Mouse (Mus musculus) stomach, embryonic 16.5 days (tissue): ENCODE results near the gene Lypd4. TPM values are rescaled to one million over a fixed set of nuclear protein-coding genes. Genes with fewer than 3 reads are reported as not detected.
"Not testable (repeated sequence)": the region's sequence is repeated elsewhere in the genome, so short reads cannot be mapped to it uniquely, and the experiment has no call there.

Source experiments
- ATAC-seq: fragments of 200-750 bp; cut with Nextera tagmentation; 2 replicates; pipeline ENCODE4 v1.8.0; 2017; ENCODE audit warnings: moderate number of reproducible peaks, moderate TSS enrichment; ENCODE audit not compliant: insufficient read depth, low FRiP score
- H3K27ac ChIP-seq: fragments of 300-500 bp; sonication (generic); 2 replicates; pipeline ENCODE4 v1.5.1; 2014; ENCODE audit warnings: low read length
- H3K27me3 ChIP-seq: fragments of 300-500 bp; sonication (generic); 2 replicates; pipeline ENCODE4 v1.6.1; 2014; ENCODE audit warnings: low read length, control low read depth, mixed read lengths; ENCODE audit not compliant: control insufficient read depth, insufficient read depth
- H3K36me3 ChIP-seq: fragments of 300-500 bp; sonication (generic); 2 replicates; pipeline ENCODE4 v1.6.1; 2014; ENCODE audit warnings: low read length; ENCODE audit not compliant: control insufficient read depth, insufficient read depth
- H3K4me1 ChIP-seq: fragments of 300-500 bp; sonication (generic); 2 replicates; pipeline ENCODE4 v1.6.1; 2014; ENCODE audit warnings: low read length, control low read depth, mixed read lengths; ENCODE audit not compliant: control insufficient read depth, insufficient read depth
- H3K4me2 ChIP-seq: fragments of 300-500 bp; sonication (generic); 2 replicates; pipeline ENCODE4 v1.6.1; 2014; ENCODE audit warnings: low read depth, low read length, mixed read lengths
- H3K4me3 ChIP-seq: fragments of 300-500 bp; sonication (generic); replicated peaks from 2 replicates; pipeline ENCODE4 v1.5.1; 2014; ENCODE audit warnings: mild to moderate bottlenecking, low read length
- H3K9ac ChIP-seq: fragments of 300-500 bp; sonication (generic); 2 replicates; pipeline ENCODE4 v1.6.1; 2014; ENCODE audit warnings: low read length
- H3K9me3 ChIP-seq: fragments of 300-500 bp; sonication (generic); replicated peaks from 2 replicates; pipeline ENCODE4 v1.6.1; 2016; ENCODE audit warnings: low read length, control low read depth; ENCODE audit not compliant: control insufficient read depth
- WGBS: fragments of 180-500 bp; shearing (Covaris S2); extraction: QIAGEN DNeasy Blood & Tissue Kit; methylation state at CpG from one replicate; pipeline ENCODE4 v1.1.7; 2014; 5-methylcytosine and 5-hydroxymethylcytosine counted together
- polyA plus RNA-seq: library from polyadenylated mRNA; unstranded; fragments of >200 nt; fragmentation: Nextera tagmentation; extraction: Ambion mirVana; gene quantifications from 2 replicates; pipeline ENCODE4 v1.2.1, GENCODE M21; 2015

Lypd4 gene
- polyA plus RNA-seq, 1 experiment from 2014 or later = not detected

DNA sequence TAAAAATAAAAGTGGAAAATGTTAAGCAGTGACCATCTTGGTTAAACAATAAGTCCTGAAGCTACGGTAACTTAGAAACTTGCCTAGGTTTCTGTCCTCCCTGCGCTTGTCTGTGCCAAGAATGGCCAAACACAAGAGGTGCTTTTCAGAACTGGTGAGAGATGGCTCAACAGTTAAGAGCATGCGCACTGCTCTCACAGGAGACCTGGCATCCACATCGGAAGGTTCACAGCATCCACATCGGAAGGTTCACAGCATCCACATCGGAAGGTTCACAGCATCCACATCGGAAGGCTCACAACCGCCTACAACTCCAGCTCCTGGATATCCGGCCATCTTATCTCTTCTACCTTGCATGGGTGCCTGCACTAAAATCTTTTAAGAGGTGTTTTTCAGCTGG, 24.6 kb downstream of the Lypd4 start:
- H3K9ac ChIP-seq = no peak overlapping the region
- whole genome bisulfite sequencing = 85% methylated on average over 9 of the region's 9 CpGs

DNA sequence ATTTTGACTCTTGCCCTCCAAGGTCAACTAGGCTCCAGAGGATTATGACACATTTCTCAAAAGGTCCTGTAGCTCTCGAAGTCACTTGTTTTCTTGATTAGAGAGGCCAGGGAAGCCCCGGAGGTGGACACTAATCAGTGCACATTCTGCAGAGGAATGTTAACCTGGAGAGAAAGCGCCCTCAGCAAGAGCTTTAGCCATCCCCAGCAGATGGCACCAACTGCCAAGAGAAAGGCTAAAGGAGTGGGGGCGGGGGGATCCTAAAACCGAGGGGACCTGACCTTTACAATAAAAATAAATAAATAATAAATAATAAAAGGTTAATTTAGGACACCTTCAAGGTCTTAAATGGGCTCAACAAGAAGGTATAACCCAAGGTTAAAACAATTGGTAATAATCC, 25.6 kb downstream of the Lypd4 start:
- H3K27ac ChIP-seq = no peak overlapping the region
- H3K4me3 ChIP-seq = no peak overlapping the region
- 35% methylated on average over 5 of the region's 5 CpGs for WGBS
- no peaks in the 10 kb centered on the region for H3K4me1 ChIP-seq
- no peak overlapping the region for H3K4me2 ChIP-seq
- H3K36me3 ChIP-seq = no peaks in the 10 kb centered on the region
- H3K27me3 ChIP-seq = no peaks in the 10 kb centered on the region
- H3K9me3 ChIP-seq = no peaks in the 10 kb centered on the region
- no peak overlapping the region for H3K9ac ChIP-seq
- ATAC-seq = no peak

More for the DNA sequence above, 24.6 kb downstream of the Lypd4 start:
- no peak overlapping the region for H3K4me3 ChIP-seq
- no peaks in the 10 kb centered on the region for H3K4me1 ChIP-seq
- no peak overlapping the region for H3K4me2 ChIP-seq
- no peaks in the 10 kb centered on the region for H3K36me3 ChIP-seq
- no peak overlapping the region for H3K27ac ChIP-seq
- no peaks in the 10 kb centered on the region for H3K9me3 ChIP-seq
- ATAC-seq = no peak
- no peaks in the 10 kb centered on the region for H3K27me3 ChIP-seq

DNA sequence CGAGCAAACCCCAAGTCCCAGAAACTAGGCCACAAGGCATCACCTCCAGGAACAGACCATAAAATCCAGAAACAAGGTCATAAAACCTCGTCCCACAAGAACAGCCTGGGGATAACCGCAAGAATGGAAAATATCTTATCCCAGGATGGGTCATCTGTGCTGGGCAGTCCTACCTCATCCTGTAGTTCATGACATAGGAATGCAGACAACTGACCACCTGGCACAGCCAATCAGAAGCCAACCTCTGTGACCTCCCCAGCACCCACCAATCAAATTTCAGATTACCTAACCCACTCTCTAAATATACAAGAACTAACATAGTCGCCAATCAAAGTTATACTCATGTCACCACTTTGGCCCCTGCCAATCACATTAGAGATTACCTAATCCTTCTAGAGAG, 28.7 kb downstream of the Lypd4 start:
- no peak for ATAC-seq
- Histone ChIP-seq H3K4me2 (no peak overlapping the region), H3K4me3 (no peak overlapping the region), H3K9ac (no peak overlapping the region), H3K27me3 (no peaks in the 10 kb centered on the region), H3K4me1 (no peaks in the 10 kb centered on the region), H3K36me3 (no peaks in the 10 kb centered on the region), H3K9me3 (no peaks in the 10 kb centered on the region), H3K27ac (no peak overlapping the region)
- 80% methylated on average over 4 of the region's 4 CpGs for WGBS

DNA sequence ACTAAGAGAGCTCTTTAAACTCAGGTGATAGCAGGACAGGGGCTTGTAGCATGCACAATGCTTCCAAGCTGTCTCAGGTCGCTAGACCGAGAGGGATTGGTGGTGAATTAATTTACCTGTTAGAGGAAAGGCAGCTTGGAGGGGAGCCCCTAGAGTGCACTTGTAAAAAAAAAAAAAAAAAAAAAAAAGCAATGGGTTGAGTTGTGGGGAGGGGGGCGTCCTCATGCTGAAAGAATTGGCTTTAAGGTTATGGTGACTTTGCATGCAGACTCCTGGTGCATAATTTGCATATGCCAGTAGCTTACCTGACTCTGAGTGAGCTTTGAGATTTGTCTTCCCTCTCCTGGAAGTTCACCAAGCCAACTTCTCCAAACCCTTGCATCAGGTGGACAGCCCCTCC, 29.4 kb downstream of the Lypd4 start:
- Histone ChIP-seq H3K4me3 (no peak overlapping the region), H3K36me3 (no peaks in the 10 kb centered on the region), H3K27ac (no peak overlapping the region), H3K27me3 (no peaks in the 10 kb centered on the region), H3K9me3 (no peaks in the 10 kb centered on the region), H3K9ac (no peak overlapping the region), H3K4me2 (no peak overlapping the region), H3K4me1 (no peaks in the 10 kb centered on the region)
- 59% methylated on average over 3 of the region's 3 CpGs for WGBS
- ATAC-seq = no peak

DNA sequence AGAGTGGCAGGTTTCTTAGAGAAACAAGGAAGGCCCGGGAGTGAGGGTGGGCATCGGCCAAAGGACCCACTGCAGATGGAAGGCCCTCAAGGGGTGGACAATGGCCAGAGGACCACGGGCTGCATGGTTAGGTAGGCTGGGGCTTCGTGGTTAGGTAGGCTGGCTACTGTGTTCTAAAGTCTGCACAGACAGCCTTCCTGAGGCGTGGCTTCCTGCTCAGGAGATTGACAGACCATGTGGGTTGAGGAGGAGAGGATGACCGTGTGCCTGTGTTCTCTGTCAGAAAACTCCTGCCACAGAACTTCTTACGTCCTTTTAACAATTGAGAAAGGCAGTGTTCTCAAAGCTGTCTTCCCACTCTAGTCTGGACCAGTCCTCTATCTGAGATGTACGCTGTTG, 30.3 kb downstream of the Lypd4 start:
- WGBS = 81% methylated on average over 8 of the region's 8 CpGs
- H3K9ac ChIP-seq = no peak overlapping the region
- no peaks in the 10 kb centered on the region for H3K4me1 ChIP-seq
- no peak overlapping the region for H3K27ac ChIP-seq
- H3K4me3 ChIP-seq = no peak overlapping the region
- no peak for ATAC-seq
- no peaks in the 10 kb centered on the region for H3K27me3 ChIP-seq
- no peaks in the 10 kb centered on the region for H3K9me3 ChIP-seq
- no peaks in the 10 kb centered on the region for H3K36me3 ChIP-seq
- no peak overlapping the region for H3K4me2 ChIP-seq

DNA sequence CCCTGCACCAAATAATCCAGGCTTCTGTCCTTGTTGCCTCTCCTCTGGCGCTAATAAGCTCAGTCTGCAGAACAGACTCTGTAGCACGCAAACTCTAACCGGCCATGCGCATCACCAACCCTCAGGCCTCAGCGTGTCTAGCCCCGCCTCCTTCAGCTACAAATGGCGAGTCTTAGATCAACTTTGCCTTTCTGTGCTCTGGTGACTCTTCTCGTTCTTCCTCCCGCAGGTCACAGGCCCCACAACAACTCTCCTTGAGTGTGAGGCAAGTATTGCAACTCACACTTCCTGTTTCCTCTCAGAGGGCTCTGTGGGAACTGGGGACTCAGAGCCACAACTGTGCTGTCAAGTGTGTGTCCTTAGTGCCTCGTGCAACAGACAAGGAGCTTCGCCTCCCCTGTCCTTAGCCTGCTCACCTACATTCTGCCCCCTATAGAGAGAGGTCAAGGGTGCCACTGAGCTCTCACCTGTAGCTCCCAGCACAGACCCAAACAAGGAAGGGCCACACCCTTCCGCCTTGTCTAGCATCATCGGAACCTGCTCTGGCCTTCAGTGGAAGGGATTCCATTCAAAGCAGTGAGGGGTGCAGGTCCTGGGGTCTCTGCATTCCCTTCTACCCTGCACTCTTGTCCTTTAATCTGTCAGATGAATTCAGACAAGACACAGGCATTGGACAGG, 30.9 kb downstream of the Lypd4 start:
- not testable (repeated sequence) for H3K27ac ChIP-seq, H3K36me3 ChIP-seq, H3K4me3 ChIP-seq, H3K9me3 ChIP-seq, H3K4me1 ChIP-seq, H3K4me2 ChIP-seq, H3K9ac ChIP-seq, H3K27me3 ChIP-seq
- ATAC-seq = 0 out of 2 replicates have a peak, but pooled peaks have one; percentile 21
- 58% methylated on average over 12 of the region's 13 CpGs for WGBS

DNA sequence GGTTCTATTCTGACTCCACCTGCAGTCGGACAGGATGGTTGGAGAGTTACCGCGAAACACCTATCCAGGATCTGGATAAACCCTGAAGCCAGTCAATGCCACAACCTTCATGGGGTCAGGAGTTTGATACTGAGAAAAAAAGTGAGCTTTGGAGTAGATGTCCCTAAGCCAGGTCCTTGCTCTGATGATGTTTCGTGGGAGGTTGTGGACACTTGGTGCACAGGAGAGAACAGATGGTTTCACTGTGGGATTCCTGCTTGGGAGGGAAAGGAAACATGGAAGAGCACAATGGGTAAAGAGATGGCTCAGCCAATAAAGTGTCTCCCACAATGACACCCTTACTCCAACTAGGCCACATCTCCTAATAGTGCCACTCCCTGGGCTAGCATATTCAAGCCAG, 42.6 kb downstream of the Lypd4 start:
- Histone ChIP-seq H3K4me3 (no peak overlapping the region), H3K27ac (no peak overlapping the region), H3K36me3 (no peaks in the 10 kb centered on the region), H3K9ac (no peak overlapping the region), H3K4me1 (no peaks in the 10 kb centered on the region), H3K4me2 (no peak overlapping the region), H3K9me3 (no peaks in the 10 kb centered on the region), H3K27me3 (no peaks in the 10 kb centered on the region)
- ATAC-seq = no peak
- WGBS = 86% methylated on average over 4 of the region's 4 CpGs

DNA sequence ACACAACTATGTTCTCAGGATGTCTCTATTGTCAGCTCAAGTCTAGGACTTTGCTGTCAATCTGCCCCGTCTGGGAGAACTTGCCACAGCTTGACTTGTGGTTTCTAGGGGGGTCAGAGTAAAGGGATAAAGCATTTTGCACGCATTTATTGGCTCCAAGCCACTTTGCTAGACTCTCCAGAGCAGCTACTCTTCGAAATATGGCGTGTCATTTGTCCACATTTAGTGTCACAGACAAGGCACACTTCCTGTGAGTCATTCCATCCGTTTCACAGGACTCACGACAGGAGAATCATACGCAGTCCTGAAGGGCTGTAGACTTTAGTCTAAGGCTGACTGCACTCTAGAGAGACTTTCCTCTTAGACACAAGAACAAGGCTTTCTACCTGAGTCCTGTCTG, 45.3 kb downstream of the Lypd4 start:
- H3K4me1 ChIP-seq = no peaks in the 10 kb centered on the region
- H3K9ac ChIP-seq = no peak overlapping the region
- no peaks in the 10 kb centered on the region for H3K36me3 ChIP-seq
- H3K9me3 ChIP-seq = no peaks in the 10 kb centered on the region
- no peak overlapping the region for H3K4me2 ChIP-seq
- H3K27me3 ChIP-seq = no peaks in the 10 kb centered on the region
- no peak overlapping the region for H3K27ac ChIP-seq
- no peak for ATAC-seq
- WGBS = 57% methylated on average over 7 of the region's 7 CpGs
- H3K4me3 ChIP-seq = no peak overlapping the region

DNA sequence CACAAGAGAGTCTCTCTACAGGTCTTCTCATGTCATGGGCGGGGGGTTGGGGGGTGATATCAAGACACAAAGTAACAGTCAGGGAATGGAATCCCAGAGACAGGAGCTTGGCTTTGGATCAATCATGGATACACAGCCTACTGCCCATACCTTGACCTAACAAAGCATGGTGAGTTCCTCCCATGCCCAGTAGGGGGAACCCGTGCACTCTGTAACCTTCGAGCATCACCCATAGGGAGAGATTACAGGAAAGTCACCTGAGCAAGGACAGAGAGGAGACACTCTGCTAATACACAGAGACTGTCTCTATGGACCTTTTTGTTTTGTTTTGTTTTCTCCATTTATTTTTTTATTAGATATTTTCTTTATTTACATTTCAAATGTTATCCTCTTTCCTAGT, 52.2 kb downstream of the Lypd4 start:
- H3K4me1 ChIP-seq = no peaks in the 10 kb centered on the region
- no peak overlapping the region for H3K4me2 ChIP-seq
- H3K27ac ChIP-seq = no peak overlapping the region
- H3K27me3 ChIP-seq = no peaks in the 10 kb centered on the region
- no peaks in the 10 kb centered on the region for H3K9me3 ChIP-seq
- H3K9ac ChIP-seq = no peak overlapping the region
- H3K36me3 ChIP-seq = no peaks in the 10 kb centered on the region
- H3K4me3 ChIP-seq = no peak overlapping the region
- 0% methylated on average over 3 of the region's 3 CpGs for WGBS
- peak; percentile 73 for ATAC-seq
